Comparison of ENCODE assay signal across 22 mouse cellular contexts in genomic region chr2:97524256-97524922, GRCm38 (mm10).
A peak's percentile ranks its signal among the peaks of the same experiment; 100 is the strongest.
DNase-seq lines count a peak whose midpoint lies in the region; ATAC-seq and TF ChIP-seq lines count a peak whose summit lies in the region.
"Had no signal": no experiment of that assay in that cellular context is flagged by ENCODE, and none has a peak within 500 bp of the region (broad histone marks: within the 10 kb centered on the region; RNA-seq: fewer than 3 reads in every experiment).

No protein-coding gene starts in this region.

- no peak overlapping the region for H3K4me2 ChIP-seq in hindbrain, embryonic 15.5 days
- H3K4me2 ChIP-seq in forebrain, embryonic 11.5 days (ENCODE audit: low read depth, low read length, severe bottlenecking): no peak overlapping the region
- H3K4me2 ChIP-seq in hindbrain, postnatal 0 days (ENCODE audit: low read depth, low read length): no peak overlapping the region
- H3K4me2 ChIP-seq: intestine, embryonic 15.5 days; liver, embryonic 15.5 days; neural tube, embryonic 15.5 days had no signal

- 19% methylated on average over 2 of the region's 2 CpGs for WGBS in hindbrain, embryonic 15.5 days
- WGBS in hindbrain, embryonic 10.5 days: 37% methylated on average over 2 of the region's 2 CpGs
- WGBS in forebrain, embryonic 11.5 days: 10% methylated on average over 2 of the region's 2 CpGs
- 19% methylated on average over 2 of the region's 2 CpGs for WGBS in hindbrain, postnatal 0 days

- H3K27me3 ChIP-seq in hindbrain, embryonic 15.5 days: no peaks in the 10 kb centered on the region
- H3K27me3 ChIP-seq in hindbrain, embryonic 10.5 days (ENCODE audit: insufficient read depth, poor library complexity, severe bottlenecking): no peaks in the 10 kb centered on the region
- no peaks in the 10 kb centered on the region for H3K27me3 ChIP-seq in forebrain, embryonic 11.5 days (ENCODE audit: control insufficient read depth, insufficient read depth, low read length)
- no peaks in the 10 kb centered on the region for H3K27me3 ChIP-seq in hindbrain, postnatal 0 days (ENCODE audit: insufficient read depth, low read length)
- H3K27me3 ChIP-seq: intestine, embryonic 15.5 days; liver, embryonic 15.5 days; neural tube, embryonic 15.5 days; Patski had no signal

- 0 out of 2 replicates have a peak, but pooled peaks cover 5% of the 10 kb centered on the region for H3K4me1 ChIP-seq in hindbrain, embryonic 15.5 days (replicated peaks)
- H3K4me1 ChIP-seq in hindbrain, embryonic 10.5 days (replicated peaks): no peaks in the 10 kb centered on the region
- H3K4me1 ChIP-seq in forebrain, embryonic 11.5 days (replicated peaks; ENCODE audit: control insufficient read depth, insufficient read depth, low read length): no peaks in the 10 kb centered on the region; the same call in 1 of the 2 replicates
- no peaks in the 10 kb centered on the region; the same call in 1 of the 2 replicates for H3K4me1 ChIP-seq in hindbrain, postnatal 0 days (ENCODE audit: insufficient read depth, low read length)
- H3K4me1 ChIP-seq: heart, embryonic 10.5 days; intestine, embryonic 15.5 days; liver, embryonic 15.5 days; neural tube, embryonic 15.5 days had no signal

- DNase-seq in hindbrain, embryonic 10.5 days (ENCODE audit: low spot score): no peak
- DNase-seq in adipocyte (ENCODE audit: low spot score): peak; percentile 19
- no peak for DNase-seq in forebrain, embryonic 11.5 days (ENCODE audit: low spot score)
- DNase-seq in hindbrain, postnatal 0 days (ENCODE audit: low spot score): peak; percentile 43
- DNase-seq in adrenal gland, postnatal 25 days: no peak
- DNase-seq in kidney, adult 9 months: no peak
- DNase-seq: adrenal gland, postnatal 36 days; cerebellum, adult 9-11 months; gastrocnemius, postnatal 36 days; heart, postnatal 10 days; lung, postnatal 14 days; thymus, postnatal 36 days had no signal

- no peaks in the 10 kb centered on the region for H3K36me3 ChIP-seq in hindbrain, embryonic 15.5 days
- no peaks in the 10 kb centered on the region for H3K36me3 ChIP-seq in hindbrain, embryonic 10.5 days
- H3K36me3 ChIP-seq in forebrain, embryonic 11.5 days (ENCODE audit: control insufficient read depth, insufficient read depth, low read length): no peaks in the 10 kb centered on the region
- H3K36me3 ChIP-seq in hindbrain, postnatal 0 days (ENCODE audit: insufficient read depth, low read length): no peaks in the 10 kb centered on the region
- H3K36me3 ChIP-seq: heart, embryonic 10.5 days; intestine, embryonic 15.5 days; liver, embryonic 15.5 days; neural tube, embryonic 15.5 days had no signal

- no peak for TF ChIP-seq CTCF in hindbrain, postnatal 0 days (IDR thresholded peaks at IDR 0.05; ENCODE audit: low read depth)

- H3K4me3 ChIP-seq in hindbrain, embryonic 15.5 days: no peak overlapping the region
- H3K4me3 ChIP-seq in hindbrain, embryonic 10.5 days: no peak overlapping the region
- H3K4me3 ChIP-seq in forebrain, embryonic 11.5 days (ENCODE audit: low read depth, low read length): no peak overlapping the region
- H3K4me3 ChIP-seq in hindbrain, postnatal 0 days (ENCODE audit: low read length): no peak overlapping the region
- H3K4me3 ChIP-seq: heart, embryonic 10.5 days; intestine, embryonic 15.5 days; left cerebral cortex, adult 2 months; liver, embryonic 15.5 days; myocyte; neural tube, embryonic 15.5 days had no signal

- ATAC-seq in hindbrain, embryonic 15.5 days (ENCODE audit: low FRiP score, low read depth): 0 out of 2 replicates have a peak, but pooled peaks have one; percentile 34
- ATAC-seq in forebrain, embryonic 11.5 days (replicated peaks; ENCODE audit: low FRiP score): peak; percentile 56; the same call in 1 of the 2 replicates
- ATAC-seq in hindbrain, postnatal 0 days: peak; percentile 68
- ATAC-seq: activated CD4-positive, CD25-positive, alpha-beta regulatory T cell, adult 4 months; intestine, embryonic 15.5 days; Patski had no signal

- H3K9me3 ChIP-seq in hindbrain, embryonic 15.5 days: no peaks in the 10 kb centered on the region
- H3K9me3 ChIP-seq in hindbrain, embryonic 10.5 days: no peaks in the 10 kb centered on the region
- H3K9me3 ChIP-seq in forebrain, embryonic 11.5 days (ENCODE audit: control insufficient read depth, low read length): no peaks in the 10 kb centered on the region
- no peaks in the 10 kb centered on the region for H3K9me3 ChIP-seq in hindbrain, postnatal 0 days (ENCODE audit: low read length)
- H3K9me3 ChIP-seq: heart, embryonic 10.5 days; intestine, embryonic 15.5 days; liver, embryonic 15.5 days; neural tube, embryonic 15.5 days had no signal

- H3K9ac ChIP-seq in hindbrain, embryonic 15.5 days: no peak overlapping the region
- no peak overlapping the region for H3K9ac ChIP-seq in forebrain, embryonic 11.5 days (ENCODE audit: low read length)
- no peak overlapping the region for H3K9ac ChIP-seq in hindbrain, postnatal 0 days (replicated peaks; ENCODE audit: low read length)
- H3K9ac ChIP-seq: intestine, embryonic 15.5 days; liver, embryonic 15.5 days; neural tube, embryonic 15.5 days had no signal

- peak overlapping the region; percentile 62 for H3K27ac ChIP-seq in hindbrain, embryonic 15.5 days (replicated peaks)
- H3K27ac ChIP-seq in hindbrain, embryonic 10.5 days: no peak overlapping the region
- H3K27ac ChIP-seq in forebrain, embryonic 11.5 days (ENCODE audit: low read depth, low read length): peak overlapping the region; percentile 37
- H3K27ac ChIP-seq in hindbrain, postnatal 0 days: peak overlapping the region; percentile 41; the same call in 1 of the 2 replicates
- H3K27ac ChIP-seq: heart, embryonic 10.5 days; intestine, embryonic 15.5 days; kidney, postnatal 0 days; left cerebral cortex, adult 2 months; liver, embryonic 15.5 days; neural tube, embryonic 15.5 days had no signal

Comparison
In these comparisons a context has a peak if more than half of its experiments do, and no peak if none do; other contexts are left out.
1. DNase-seq: peak in adipocyte (single experiment) and hindbrain, postnatal 0 days (single experiment); none in hindbrain, embryonic 10.5 days (single experiment), forebrain, embryonic 11.5 days (single experiment), adrenal gland, postnatal 25 days (single experiment) and kidney, adult 9 months (single experiment).
2. Peak in every context shown above with its lines, with median percentiles within 50 percentile points of each other: ATAC-seq.